Mouse (Mus musculus): ENCODE results near the gene Incenp. TPM values are rescaled to one million over a fixed set of nuclear protein-coding genes. Genes with fewer than 3 reads are reported as not detected.

Gene Incenp
- 22.6 and 22.9 TPM in 2 replicates for polyA plus RNA-seq (2021; fragmentation: Nextera tagmentation)
- long read RNA-seq, experiment 1, transcript Incenp-201 (18 exons, 3,236 nt), result major isoform, 11 of 44 reads
- long read RNA-seq, experiment 1, partial matches to known transcripts, result 23 of 44 reads
- long read RNA-seq, experiment 1, other reads (novel, unspliced or antisense), result 10 of 44 reads
- long read RNA-seq, experiment 2, partial matches to known transcripts, result 8 of 10 reads
- long read RNA-seq, experiment 2, other reads (novel, unspliced or antisense), result 2 of 10 reads

GRCm38 (mm10) chr19:9899072-9899779, at the start of gene Incenp:
Incenp (minus strand) TSS chr19:9899551.

GRCm38 (mm10) chr19:9847262-9847661, 52.1 kb downstream of the Incenp start, which contains the start of gene Scgb2a2:
Scgb2a2 (plus strand) TSS chr19:9847562.

Other genes with a start within 250 kb of the Incenp start
- gene Scgb2a2, start 52.0 kb downstream of the Incenp start, polyA plus RNA-seq (2021; fragmentation: Nextera tagmentation), result not detected in 2 replicates
- gene Fth1, start 81.0 kb upstream of the Incenp start, polyA plus RNA-seq (2021; fragmentation: Nextera tagmentation), result 10,938 and 11,794 TPM in 2 replicates
- gene Best1, start 102.1 kb upstream of the Incenp start, polyA plus RNA-seq (2021; fragmentation: Nextera tagmentation), result 1.1 and 1.7 TPM in 2 replicates
- 6.1 and 6.6 TPM in 2 replicates for gene Rab3il1, start 102.1 kb upstream of the Incenp start, polyA plus RNA-seq (2021; fragmentation: Nextera tagmentation)
- 5.5 and 22.2 TPM in 2 replicates for gene Fads3, start 142.0 kb upstream of the Incenp start, polyA plus RNA-seq (2021; fragmentation: Nextera tagmentation)
- gene Fads2, start 202.2 kb upstream of the Incenp start, polyA plus RNA-seq (2021; fragmentation: Nextera tagmentation), result 65.4 and 73.2 TPM in 2 replicates

Data from left cerebral cortex, adult 6 months (tissue).